Mouse (Mus musculus) kidney, adult 8-10 months (tissue): ENCODE measurements around the gene Trim23.
A peak's percentile ranks its signal among the peaks of the same experiment; 100 is the strongest.
"Not testable (repeated sequence)": the region's sequence is repeated elsewhere in the genome, so short reads cannot be mapped to it uniquely, and the experiment has no call there.

Experiments used
- DNase-seq, 2 experiments: peaks; one replicate each; pipeline ENCODE4 v3.0.0; 2022

The Trim23 gene

DNA sequence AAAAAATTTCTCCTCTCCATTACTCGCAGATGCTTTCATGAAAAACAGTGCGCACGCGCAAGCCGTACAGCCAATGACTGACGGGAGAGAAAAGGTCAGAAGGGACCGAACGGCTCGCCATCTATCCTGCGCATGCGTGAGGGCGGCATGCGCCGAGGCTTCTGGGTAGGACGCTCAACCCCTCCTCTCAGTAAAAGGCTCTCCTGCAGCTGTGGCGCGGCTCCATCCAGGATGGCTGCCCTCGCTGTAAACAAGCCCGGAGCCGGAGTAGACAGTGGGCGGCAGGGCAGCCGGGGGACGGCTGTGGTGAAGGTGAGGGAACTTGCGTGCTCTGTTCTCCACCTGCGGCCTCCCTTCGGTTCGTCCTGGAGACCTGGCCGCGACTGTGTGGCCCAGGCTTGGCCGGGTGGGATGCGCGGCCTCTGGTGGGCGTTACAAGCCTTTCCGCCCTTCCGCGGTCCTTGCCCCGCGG lies at the start of gene Trim23:
Gene Trim23 (plus strand): TSS at position 148 of the 472 bp plus-strand sequence.
- DNase-seq = peak; percentile 97 to 98

DNA sequence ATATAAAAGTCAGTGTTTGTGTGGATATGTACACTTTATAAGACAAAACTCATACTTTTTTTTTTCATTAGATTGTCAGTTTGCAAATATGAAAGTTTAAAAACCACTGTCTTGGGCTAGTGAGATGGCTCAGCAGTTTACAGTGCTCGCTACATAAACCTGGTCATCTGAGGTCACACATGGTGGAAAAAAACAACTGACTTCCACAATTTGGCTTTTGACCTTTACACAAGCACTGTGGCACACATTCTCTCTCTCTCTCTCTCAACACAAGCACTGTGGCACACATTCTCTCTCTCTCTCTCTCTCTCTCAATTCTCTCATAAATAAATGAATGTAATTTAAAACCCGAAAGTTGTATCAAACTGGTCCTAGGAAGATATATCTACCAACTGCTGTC lies 46.0 kb upstream of the Trim23 start:
- DNase-seq = no peak

DNA sequence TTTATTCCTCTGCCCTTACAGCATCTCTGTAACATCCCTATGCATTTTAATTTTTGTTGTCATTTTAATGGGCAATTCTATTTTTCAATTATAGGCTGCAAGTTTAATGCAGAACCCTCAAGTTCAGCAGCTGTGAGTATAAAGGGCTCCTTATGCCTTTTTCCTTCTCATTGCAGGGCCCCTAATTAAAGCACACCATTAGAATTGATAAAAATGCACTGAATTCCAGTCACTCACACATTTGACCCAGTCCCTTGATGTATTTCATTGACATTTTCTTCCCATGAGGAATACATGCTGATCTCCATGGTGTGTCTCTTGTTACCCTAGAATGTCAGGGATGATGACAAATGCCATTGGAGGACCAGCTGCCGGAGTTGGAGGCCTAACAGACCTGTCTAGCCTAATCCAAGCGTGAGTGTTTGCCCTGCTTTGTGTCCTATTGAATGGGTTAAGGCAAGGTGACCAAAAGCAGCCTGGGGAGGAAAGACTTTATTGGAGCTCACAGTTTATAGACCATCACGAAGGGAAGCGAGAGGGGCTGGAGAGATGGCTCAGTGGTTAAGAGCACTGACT lies 44.0 kb upstream of the Trim23 start:
- no peak for DNase-seq

DNA sequence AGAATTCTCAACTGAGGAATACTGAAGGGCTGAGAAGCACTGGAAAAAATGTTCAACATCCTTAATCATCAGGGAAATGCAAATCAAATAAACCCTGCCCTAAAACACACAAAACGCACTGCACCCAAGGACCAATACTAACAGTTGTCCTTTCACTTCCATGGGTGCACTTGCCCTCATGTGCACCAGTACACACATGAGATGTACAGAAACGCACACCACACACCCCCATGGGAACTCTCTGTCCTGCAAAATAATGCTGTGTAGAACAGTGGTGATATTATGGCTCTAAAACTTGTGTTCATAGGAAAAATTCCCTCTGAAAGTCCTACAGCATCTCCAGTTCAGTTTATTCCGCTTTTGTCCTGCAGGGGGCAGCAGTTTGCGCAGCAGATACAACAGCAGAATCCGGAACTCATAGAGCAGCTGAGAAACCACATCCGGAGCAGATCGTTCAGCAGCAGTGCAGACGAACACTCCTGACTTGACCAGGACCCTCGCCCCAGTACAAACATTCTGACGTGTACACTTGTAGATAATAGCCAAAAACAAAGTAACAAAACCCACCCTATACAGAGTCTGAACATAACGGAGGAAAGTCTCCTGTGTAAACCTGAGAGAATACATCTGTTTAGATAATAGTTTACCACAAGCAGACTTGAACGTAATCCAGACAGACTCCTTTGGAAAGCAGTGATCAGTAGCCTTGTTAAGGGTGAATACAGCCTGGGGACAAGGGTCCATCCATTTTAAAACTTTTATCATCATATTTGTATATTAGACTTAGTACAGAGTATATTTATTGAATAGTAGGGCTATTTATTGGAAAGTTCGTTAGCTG lies 39.0 kb upstream of the Trim23 start:
- DNase-seq = peak; percentile 63 to 87

DNA sequence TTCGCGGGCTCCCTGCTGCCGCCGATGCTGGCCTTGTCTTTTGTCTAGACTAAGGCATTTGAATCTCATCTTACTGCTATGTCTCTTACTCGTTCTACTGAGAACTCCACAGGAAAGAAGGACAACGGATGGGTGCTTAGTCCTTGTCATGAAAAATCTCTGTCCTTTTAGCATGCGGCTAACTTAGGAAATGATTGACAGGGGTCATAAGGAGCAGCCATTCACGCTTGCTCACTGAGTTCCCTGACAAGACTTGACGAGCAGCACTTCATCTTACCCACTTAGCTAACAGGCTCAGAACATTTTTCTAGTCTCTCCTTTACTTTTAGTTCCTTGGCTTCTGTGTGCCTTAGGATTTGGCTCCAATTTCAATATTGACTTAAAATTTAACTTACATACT lies 33.7 kb upstream of the Trim23 start:
- DNase-seq = peak; percentile 25 to 36

DNA sequence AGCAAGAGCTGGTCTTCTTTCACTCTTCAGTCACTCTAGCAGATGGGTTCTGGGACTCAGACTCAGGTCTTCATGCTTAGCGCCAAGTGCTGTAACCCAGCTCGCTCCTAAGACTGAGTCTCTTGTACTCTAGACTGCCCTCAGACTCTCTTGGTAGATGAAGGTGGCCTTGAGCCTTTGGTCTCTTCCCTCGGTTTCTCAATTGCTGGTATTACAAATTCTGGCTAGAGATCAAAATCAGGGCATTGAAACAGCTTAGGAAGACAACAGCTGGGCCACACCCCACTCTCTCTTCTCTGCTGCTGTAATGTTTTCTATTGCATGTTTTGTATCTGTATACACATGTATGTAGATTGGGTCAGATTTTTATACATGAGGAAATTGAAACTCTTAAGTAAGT lies 33.0 kb upstream of the Trim23 start:
- DNase-seq = no peak

DNA sequence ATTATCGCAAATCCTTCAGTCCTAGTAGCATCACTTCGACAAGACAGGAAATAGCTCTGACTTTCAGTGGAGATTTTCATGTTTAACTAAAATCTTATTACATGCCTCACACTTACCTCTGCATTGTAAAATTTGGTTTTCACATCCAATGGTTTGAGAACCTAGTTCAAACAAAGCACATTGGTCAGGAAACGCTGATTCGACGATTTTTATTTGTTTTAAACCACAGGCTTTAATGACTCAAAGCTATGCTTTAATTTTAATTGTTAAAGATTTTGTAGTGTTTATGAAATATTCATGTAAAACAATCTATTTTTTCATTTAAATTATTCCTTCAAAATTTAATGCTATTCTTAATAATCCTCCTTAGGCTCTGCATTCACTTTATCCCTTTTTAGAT lies 24.4 kb upstream of the Trim23 start:
- no peak for DNase-seq

DNA sequence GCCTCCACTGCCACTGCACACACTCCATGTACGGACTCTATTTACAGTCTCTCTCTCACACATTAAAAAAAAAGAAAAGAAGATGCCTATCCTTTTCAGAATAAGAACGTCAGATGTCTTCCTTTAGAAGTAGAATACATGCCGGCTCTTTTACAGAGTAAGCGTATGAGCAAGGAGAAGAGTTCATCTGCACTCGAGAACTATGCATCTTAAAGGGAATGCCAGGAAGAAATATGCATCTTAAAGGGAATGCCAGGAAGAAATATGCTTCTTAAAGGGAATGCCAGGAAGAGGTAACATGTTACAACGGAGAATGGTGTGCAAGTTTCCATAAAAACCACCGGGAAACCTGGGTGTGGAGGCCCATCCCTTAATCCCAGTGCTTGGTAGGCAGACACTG lies 23.5 kb upstream of the Trim23 start:
- no peak for DNase-seq

DNA sequence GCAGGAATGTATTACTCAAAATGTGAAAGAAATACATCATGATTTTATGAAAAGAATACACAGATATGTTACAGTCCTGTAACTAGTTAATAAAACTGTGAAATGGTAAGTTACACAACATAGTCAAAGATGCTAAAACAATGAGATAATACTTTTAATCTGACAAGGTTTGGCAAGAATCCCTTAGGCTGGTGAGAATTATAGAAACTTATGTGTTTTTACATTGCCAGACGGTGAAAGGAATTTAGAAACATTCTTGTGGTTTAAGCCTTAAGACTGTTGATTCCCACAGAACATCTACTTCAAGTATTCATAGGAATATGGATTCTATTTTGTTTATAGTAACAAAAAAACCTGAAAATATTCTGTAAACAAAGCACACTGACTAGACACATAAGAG lies 22.9 kb upstream of the Trim23 start:
- no peak for DNase-seq

DNA sequence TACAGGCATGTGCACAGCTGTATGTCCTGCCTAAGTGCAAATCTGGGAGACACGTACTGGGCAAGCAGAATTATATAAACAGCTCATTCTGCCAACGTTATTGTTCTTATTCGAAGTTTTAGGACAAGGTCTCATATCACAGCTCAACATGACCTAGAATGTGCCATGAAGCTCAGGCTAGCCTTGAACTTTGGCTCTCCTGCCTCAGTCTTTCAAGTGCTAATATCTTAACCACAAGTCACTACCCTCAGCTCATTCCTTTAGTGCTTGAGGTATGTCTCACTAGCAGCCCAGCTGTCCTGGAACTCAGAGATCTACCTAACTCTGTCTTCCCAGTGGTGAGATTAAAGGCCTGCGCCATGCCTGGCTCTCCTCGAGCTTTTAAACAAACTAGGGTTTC lies 6.9 kb upstream of the Trim23 start:
- no peak for DNase-seq

DNA sequence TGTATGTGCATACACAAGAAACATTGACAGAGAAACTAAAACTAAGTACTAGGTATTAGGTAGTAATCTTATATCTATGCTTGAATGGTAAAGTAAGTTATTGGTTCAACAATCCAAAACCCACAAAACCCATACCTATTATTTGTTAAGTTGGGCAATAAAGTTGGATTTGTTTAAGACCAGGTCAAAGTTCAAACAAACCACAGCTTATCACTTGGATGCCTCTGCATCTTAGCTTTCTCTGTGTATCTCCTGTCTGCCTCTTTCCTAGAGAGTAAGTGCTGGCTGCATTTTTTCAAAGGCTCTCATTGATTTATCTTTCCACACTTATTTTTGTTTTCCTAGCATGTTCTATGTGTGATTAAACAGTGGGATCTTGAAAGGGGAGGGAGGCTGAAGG lies 6.1 kb upstream of the Trim23 start:
- DNase-seq = no peak

DNA sequence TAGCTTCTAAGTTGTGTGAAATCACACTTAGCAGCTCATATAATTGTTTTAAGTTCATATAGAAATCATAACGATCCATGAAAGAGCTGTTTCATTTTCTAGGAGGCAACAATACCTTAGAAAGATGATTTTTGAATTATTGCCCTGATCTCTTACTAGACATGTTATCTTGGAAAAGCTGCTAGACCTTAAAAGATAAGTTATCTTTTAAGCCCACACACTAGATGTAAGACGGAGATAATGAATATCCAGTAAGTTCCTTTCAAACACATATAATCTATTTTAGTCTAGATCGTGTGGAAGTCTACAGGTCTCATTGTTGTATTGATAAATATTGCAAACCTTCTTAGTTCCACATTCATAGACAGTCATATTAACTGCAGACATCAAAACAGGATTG lies 1.7 kb upstream of the Trim23 start:
- no peak for DNase-seq

DNA sequence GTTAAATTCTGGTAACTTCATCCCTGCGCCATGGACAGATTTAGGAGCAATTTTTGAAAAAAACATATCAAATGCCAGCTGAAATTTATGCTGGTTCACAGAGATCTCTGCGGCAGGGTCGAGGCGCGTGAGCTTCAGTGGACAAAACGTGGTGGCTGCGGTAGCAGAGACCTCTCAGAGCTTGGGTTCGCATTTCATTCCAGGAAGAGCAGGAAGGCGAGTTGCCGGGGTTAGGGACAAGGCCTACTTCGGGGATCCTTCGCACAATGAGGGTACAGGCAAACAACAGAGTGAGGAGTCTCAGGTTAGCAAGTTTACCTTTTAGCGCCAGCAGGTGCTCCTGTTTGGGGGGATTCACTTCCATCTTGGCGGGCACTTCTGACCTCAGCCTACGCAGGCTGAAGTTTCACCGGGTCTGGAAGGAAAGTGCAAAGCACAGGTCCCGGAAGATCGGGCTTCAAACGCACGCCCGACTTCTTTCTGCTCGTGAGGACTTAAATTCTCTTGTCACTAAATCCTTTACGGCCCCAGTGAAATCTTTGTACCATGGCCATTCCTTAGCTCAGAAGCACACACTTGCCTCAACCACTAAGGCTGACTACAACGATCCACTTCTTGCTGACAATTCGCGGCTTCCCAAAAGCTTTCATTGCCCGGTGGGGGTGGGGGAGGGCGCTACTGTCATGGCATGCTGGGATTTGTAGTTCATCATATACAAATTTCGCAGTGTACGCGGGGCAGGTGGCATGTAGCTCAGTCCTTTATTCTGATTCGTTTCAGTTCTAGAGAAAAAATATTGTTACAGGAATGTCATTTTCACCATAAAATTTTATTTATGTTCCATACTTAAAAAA lies 574 bp upstream of the Trim23 start, which contains the start of gene Trappc13:
Gene Trappc13 (minus strand): TSS at position 674 of the 854 bp plus-strand sequence.
- peak in 1 of 2 experiments; percentile 10 for DNase-seq

DNA sequence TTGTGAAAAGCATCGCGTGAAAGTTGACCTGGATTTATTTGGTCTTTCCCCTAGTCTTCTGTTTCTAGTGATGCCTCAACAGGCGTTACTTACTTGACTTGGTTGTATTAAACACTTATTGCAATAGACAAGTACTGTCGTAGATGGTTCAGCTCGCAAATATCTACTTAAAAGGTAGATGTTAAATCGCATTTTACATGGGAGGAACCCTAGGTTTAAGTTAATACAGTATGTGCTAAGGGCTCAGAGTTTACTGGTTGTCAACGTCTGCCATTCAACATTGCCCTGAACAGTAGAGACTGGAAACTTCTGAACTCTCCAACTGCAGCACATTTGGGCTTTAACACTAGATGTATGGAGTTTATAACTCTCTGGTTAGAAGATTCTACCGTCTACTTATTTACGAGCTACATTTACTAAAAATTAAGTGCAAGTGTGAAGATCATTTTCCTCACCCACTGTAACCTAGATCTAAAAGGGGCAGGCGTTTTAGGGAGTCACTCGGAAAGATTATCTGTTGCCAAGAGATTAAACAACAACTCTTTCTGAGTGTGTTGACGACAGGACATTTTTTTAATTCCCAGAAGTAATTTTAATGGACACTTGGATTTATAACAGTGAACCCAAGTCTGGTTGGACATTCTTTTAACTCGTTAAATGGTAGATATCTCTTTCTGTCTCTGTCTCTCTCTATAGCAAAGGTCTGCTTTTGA lies 735 bp downstream of the Trim23 start:
- no peak for DNase-seq

DNA sequence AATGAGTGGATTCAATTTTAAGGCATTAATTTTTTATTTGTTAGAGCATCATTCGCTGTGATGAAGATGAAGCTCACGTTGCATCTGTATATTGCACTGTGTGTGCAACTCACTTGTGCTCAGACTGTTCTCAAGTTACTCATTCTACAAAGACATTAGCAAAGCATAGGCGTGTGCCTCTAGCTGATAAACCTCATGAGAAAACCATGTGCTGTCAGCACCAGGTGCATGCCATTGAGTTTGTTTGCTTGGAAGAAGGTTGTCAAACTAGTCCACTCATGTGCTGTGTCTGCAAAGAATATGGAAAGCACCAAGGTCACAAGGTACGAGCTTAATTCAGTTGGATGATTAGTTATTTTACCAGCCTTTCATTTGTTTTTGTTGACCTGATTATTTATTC lies 8.8 kb downstream of the Trim23 start:
- DNase-seq = no peak

DNA sequence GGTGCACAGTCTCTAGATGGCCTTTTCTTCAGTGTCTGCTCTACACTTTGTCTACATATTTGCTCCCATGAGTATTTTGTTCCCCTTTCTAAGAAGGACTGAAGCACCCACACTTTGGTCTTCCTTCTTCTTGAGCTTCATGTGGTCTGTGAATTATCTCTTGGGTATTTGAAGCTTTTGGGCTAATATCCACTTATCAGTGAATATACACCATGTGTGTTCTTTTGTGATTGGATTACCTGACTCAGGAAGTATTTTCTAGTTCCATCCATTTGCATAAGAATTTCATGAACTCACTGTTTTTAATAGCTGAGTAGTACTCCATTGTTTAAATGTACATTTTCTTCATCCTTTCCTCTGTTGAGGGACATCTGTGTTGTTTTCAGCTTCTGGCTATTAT lies 17.3 kb downstream of the Trim23 start:
- not testable (repeated sequence) for DNase-seq

DNA sequence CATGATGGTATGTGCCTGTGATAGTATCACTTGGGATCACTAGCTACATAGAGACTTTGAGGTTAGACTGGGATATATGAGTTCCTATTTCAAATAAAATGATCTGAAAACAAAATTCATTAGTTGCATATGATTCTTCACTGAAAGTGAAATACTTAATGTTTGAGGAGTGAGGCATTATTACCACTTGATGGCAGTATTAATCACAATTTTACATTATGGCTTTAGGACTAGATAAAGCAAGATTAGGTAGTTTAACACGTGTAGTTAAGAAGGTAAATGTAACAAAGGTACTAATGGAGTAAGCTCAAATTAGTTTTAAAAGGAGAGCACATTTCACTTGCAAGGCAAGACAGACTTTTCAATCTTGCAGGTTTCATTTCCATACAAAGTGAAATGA lies 25.7 kb downstream of the Trim23 start:
- DNase-seq = no peak

DNA sequence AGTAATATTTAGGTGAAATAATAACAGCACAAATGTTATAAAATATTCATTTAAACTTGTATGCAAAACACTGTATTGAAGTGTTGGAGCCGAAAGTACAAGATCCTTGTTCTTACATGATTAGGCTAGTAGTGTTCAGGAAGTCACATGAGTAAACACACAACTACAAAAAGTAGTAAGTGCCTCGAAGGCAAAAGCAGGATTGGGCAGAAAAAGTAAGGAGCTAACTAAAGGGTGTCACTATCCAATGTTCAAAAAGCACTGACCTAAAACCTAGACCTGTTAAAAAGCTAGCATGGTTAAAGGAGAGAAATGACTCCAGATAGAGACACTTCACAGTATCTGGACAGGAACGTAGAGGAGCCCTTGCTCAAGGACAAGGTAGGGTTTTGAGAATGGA lies 48.9 kb downstream of the Trim23 start:
- DNase-seq = no peak

DNA sequence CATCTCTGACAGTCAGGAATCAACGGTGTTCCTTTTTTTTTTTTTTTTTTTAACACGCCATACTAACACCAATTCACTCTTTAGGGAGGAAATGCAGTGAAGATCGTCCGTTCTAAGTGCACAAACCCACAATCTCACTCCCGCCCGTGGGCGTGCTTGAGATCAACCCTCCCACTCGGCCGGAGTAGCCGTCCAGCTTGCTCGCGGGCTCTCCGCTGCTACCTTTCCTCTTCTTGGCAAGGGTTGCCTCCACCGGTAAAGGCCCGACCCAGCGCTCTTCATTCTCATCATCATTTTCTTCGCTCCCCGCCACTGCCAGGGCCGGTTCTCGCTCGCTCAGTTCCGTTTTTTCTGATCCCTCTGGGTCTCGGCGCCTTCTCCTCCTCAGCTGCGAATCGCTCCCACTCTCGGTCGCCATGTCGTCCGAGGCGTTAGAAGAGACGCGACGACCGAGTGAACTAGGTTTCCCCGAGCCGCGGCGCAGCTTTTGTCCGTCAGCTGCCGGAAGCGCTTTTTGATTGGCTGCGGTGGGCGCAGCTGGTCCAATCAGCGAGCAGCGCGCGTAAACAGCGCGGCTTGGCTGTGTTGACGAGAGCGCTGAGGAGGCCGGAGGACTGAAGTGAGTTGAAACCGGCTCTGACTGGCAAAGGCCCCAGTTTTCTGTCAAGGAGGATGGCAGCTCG lies 49.9 kb downstream of the Trim23 start, which contains the start of the genes Cenpk and Ppwd1:
Gene Cenpk (plus strand): TSS at position 228 of the 683 bp plus-strand sequence.
Gene Ppwd1 (minus strand): TSS at position 460 of the 683 bp plus-strand sequence.
- peak; percentile 93 to 96 for DNase-seq

DNA sequence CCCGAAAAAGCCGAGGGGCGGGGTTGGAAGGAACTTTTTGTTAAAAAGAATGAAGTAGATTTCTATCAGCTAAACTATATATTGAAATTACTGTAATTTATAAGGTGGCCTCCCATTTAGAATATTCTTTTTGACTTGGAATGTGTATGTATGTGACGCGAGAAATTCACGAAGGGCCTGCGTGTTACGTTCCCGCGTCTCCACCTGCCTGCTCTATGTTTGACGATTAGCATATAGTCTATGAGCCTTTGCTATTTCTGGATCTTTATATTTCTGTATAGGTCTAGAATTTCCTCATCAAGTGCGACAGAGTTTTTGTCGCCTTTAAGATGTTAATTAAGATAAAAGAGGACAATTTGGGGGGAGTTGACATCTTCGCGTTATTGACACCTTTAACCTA lies 50.6 kb downstream of the Trim23 start:
- DNase-seq = no peak
